Mouse (Mus musculus) adrenal gland, postnatal 36 days (tissue): ENCODE measurements around the gene Mypn. TPM values are rescaled to one million over a fixed set of nuclear protein-coding genes. Genes with fewer than 3 reads are reported as not detected.

ENCODE experiments used
- DNase-seq, 2 experiments: peaks; one replicate each; pipeline ENCODE4 v3.0.0; 2021; ENCODE audit warnings: mixed read lengths in 1 of 2
- total RNA-seq, 2 experiments: library from RNA; stranded (reverse); gene quantifications; 2 replicates each; pipeline ENCODE4 v1.2.3; 2021

Mypn gene
- total RNA-seq, 2 experiments from 2014 or later = 0.46 to 0.59 TPM

DNA sequence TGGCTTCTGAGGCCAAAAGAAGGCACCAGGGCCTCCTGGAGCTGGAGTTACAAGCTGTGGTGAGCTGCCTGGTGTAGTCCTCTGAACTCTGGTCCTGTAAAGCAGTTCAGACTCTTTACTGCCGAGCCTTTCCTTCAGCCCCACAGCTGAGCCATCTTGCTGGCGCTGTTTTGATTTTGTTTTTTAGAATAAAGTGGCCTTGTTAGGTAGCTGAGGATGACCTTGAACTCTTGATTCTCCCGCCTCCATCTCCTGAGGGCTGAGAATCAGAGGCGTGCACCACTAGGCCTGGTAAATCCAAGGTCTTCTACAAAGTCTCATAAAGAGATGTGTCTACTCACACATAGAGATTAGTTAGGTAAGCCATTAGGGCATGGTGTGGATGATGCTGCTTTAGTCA, 49.0 kb downstream of the Mypn start:
- DNase-seq = no peak

DNA sequence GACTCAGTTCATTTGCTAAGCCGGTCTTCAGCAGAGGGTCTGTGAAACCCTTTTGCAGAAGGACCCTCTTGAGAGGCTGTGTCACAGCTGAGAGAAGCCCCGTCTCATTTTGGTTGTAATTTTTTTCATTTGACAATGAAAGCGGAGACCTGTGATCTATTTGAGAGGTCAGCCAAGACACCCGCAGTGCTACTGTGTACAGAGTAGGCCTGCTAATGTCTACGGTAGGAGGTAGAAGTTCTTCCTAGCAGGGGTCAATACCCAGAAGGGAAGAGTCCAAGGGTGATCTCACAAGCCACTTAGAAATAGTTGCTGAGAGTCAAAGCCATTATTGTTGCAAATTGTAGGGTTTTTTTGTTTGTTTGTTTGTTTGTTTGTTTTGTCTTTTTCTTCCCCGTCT, 49.5 kb downstream of the Mypn start:
- DNase-seq = no peak

DNA sequence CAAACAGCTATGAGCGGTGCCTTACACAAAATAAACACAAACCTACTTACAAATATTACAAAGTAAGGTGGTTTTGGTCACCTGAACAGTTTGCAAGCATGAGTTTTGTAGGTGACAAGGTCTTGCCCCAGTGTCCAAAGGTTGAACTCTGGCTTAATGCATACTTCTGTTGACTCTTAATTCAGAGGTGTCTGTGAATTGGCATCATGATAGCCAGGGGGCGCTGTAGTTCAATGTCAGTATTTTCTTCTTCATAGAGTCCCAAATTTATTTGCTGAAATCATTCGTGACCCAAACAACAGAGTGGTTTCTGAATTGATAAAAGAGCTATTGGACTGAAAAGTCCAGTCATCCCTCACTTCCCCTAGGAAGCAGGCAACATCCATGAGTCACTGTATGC, 50.2 kb downstream of the Mypn start:
- DNase-seq = peak; percentile 85 to 88

DNA sequence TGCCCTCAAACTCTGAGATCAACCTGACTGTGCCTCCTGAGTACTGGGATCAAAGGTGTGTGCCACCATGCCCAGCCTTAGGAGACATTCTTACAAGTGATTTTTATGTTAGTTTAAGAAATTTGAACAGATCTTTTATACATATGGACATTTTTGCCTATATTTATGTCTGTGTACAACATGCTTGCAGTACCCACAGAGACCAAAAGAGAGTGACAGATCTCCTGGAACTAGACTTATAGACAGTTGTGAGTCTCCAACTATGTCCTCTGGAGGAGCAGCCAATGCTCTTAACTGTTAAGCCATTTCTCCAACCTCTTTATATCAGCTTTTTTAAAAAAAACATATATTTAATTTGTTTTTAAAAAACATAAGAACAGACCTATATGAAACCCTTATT, 51.4 kb downstream of the Mypn start:
- DNase-seq = no peak

DNA sequence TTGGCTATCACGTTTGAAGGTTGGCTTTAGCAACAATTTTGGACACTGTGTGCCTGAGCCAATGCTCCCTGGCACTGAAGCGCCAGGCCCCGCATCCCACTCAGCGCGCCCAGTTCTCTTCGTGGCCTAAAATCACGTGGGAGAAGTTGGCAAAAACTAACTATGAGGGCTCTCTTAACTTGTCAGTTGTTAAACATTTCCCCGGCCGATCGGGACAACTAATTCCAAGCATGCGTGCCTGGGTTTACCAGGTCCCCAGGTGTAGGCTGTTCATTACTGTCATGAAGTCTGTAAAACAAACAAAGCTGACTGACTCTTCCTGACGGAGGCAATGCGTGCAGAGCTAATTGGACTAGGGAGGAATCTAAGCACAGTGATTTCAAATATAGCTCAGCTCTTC, 61.1 kb downstream of the Mypn start:
- no peak for DNase-seq

DNA sequence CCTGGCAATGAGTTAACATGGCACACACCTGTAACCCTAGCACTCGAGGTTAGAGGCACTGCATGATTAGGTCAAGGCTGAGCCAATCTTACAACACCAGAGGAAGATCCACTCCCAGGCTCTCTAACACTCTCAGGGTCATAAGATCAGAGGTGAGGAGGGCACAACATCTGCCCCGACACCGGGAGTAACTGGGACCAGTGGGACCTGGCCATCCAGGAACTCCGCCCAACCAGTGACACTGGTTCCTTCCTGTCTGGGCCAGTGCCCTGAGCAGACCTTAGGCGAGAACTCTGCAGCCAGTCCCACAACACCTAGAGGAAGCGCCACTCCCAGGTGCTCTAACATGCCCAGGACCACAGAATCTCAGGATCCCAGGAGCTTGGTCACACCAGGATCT, 67.3 kb downstream of the Mypn start:
- no peak for DNase-seq

DNA sequence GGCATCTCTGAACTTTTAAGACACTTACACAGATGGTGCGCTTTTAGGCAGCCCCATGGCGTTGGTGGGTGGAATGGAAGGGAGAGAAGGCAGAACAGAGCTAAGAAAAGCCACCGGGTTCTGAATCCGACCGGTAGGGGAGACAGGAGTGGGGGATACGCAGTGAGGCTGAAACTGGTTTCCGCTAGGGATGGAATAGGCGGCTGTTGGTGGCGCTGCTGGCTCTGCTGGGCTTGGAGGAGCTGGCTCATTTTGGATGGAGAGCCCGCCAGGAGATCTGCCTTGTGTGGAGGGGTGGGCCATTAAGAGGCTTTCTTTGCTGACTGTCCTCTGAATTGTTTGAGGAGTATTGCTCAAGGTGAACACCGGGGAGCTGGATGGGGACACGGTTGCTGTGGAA, 68.1 kb downstream of the Mypn start:
- no peak for DNase-seq

DNA sequence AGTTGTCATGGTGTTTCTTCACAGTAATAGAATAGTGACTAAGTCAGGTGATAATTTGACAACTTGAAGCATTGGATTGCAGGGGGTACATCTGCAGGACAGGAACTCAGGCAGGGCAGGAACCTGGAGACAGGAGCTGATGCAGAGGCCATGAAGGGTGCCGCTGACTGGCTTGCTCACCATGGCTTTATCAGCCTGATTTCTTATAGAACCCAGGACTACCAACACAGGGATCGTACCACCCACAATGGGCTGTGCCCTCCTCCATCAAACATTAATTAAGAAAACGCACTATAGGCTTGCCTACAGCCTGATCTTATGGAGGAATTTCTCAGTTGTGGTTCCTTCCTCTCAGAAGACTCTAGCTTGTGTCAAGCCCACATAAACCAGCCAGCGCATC, 70.4 kb downstream of the Mypn start:
- DNase-seq = no peak

DNA sequence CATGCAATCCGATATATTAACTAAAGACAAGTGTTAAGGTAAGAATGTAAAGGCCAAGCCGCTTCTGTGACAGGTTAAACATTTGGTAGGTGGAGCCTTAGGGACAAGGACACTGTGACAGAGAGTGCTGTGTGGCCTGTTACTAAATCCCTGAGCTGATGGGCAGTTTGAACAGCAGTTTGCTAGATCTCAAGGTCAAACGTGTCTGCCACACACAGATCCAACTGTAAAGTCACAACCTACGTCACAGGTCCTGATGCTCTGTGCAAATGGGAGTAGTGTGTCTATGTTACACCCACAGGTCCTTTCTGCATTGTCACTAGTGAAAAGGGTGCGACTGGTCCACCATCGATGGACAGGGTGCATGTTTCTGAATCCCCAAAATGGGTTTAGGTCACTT, 71.4 kb downstream of the Mypn start:
- no peak for DNase-seq

DNA sequence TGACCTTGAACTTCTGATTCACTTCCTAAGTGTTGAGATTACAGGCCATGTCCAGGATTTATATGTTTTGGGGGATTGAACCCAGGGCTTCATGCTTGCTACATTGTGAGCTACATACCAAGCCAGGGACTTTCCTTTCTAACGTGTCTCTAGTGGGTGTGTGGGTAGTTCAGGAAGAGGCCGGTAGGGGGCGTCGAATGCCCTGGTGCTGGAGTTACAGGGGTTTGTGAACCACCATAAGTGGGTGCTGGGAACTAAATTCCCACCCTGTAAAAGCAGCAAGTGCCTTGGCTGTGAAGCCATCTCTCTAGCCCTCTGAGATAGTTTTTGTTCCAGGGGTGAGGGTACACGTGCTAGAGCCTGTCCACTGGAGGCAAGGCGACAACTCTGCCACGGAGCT, 73.3 kb downstream of the Mypn start:
- DNase-seq = no peak

DNA sequence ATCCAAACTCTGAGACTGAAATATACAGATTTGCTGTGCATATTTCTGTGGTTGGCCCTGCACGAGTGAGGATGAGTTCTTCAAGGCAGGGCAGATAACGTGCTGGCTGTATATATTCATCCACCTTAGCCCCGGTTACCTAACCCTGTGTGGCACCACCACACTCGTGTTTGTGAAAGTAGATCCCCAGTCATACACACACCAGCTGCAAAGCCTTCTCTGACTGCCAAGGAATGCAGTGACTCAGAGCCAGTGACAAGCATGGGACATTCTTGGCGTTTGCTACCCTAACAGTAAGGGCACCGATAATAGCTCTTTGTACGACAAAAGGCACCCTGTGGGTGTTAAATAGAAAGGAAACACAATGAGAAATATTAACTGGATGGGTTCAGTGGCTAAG, 75.5 kb downstream of the Mypn start:
- peak; percentile 69 to 74 for DNase-seq

DNA sequence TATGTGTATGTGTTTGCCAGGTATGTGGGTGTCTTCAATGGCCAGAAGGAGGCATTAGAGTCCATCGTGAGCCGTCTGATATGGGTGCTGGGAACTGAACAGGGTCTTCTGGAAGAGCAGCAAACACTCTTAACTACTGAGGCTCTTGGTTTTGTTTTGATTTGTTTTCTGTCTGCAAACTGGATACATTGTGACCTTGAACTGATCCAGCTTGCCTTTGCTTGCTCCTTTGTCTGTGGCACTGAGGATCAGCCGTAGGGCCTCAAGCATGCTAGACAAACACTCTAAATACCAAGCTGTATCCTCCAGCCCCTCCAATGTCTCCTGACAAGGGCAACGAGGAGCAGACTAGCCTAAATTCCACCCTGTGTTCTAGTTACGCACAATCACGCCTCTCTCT, 76.6 kb downstream of the Mypn start:
- no peak for DNase-seq

DNA sequence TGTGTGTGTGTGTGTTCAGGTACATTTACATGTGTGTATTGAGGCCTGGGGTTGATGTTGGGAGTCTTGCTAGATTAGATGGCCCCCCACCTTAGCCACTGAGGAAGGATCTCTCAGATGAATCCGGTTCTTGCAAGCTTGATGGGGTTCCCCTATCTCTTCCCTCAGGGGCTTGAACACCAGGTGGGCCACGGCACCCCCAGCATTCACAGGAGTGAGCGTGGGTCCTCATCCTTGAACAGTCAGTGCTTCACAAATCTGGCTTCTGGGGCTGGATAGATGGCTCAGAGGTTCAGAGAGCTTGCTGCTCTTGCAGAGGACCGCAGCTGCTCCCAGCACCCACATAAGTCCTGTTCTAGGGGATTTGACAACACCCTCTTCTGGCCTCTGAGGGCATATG, 77.6 kb downstream of the Mypn start:
- DNase-seq = no peak

DNA sequence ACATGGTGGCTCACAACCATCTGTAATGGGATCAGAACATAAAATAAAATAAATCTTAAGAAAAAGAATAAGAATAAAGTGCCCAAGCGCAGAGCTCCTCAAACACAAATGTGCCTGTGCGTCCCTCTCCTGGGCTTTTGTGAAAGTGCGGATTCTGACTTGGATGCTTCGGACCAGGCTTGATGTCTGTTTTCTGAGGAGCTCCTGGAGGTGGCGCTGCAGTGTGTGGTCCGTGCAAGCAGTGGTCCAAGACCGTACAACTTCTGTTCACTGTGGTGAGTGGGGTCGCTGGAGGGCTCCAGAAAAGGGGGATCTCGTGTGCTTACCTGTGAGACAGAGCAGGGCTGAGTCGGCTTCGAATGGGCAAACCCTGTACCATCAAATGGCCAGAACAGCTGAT, 78.4 kb downstream of the Mypn start:
- peak in 1 of 2 experiments; percentile 17 for DNase-seq

DNA sequence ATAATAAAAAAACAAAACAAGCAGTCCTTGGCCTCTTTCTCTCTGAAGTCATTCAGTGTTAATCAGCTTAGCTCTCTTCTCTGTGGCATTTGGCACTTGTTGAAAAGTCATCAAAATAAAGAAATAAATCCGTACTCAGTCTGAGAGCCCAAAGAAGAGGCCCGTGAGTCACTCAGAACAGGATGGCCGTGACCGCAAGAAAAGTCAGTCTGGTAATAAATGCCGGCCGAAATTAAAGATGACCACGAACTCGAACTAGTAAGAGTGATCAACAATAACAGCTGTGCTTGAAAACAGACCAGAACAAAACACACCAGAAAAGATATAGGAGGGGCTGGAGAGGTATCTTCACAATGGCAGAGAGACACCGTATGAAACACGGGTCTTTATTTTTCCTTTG, 79.7 kb downstream of the Mypn start:
- DNase-seq = peak; percentile 53 to 56

DNA sequence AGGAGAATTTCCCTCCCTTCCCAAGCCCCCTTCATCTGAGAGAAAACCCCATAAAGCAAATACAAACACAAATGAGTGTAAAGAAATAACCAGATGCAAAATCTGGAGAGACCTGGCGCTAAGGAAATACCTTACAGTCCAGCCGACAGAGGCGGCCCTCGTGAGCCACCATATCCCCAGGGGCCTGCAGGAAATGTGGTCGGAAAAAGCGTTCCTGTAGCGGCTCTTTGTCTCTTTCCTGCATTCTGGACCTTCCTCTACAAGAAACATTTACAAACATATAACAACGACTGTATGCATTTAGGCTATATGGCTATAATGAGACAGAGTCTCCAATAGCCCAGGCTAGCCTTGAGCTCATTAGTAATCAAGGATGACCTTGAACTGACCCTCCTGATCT, 80.6 kb downstream of the Mypn start:
- DNase-seq = no peak

DNA sequence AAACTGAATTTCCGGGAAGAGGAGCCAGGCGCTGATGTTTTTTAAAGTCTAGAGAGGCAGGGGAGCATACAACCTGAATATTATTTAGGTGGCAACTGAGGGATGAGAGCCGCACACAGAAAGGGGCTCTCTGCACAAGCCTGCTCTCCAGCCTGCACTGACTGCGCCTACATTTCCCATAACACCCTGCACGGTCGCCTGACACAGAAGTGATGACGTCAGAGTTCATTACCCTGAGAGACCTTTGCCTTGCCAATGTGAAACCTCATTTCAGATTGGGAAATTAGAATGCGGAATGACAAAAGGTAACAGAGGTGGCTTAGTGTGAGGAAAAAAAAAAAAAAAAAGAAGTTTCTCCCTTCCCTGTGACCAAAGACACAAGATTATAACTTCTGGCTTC, 81.2 kb downstream of the Mypn start:
- DNase-seq = peak; percentile 53 to 62

DNA sequence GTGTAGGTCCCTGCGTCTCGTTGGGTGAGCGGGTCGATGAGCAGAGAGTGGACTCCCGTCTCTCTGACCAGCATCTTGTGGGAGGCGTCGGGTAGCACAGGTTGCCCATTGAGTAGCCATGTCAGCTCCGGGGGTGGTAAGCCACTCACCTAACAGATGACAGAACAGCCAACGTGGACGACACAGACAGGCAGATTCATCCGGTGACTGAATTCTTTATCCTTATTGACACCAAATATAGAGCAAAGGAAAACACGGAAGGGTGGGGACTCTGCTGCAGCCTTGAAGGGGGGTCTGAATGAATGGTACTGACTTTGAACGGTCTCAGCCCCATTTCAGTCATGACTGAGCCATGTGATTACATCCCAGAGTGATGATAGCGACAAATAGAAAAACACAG, 81.8 kb downstream of the Mypn start:
- DNase-seq = no peak

DNA sequence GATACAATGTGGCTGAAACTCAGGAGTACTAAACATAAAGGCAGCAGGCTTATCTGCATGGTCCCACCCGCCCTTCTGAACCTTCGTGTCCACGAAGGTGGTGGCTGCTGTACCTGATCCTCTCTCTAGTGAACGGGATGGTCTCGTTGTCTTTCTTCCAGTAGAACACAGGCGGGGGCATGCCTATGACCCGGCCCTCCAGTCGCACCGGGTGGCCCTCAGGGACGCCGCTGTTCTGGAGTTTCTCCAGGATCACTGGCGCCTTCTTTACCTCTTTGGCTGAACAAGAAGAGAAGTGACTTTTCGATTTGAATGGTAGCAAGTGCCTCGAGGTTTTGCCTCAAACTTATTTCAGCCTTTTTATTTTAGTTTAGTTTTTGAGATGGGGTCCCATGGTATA, 83.8 kb downstream of the Mypn start:
- DNase-seq = no peak

DNA sequence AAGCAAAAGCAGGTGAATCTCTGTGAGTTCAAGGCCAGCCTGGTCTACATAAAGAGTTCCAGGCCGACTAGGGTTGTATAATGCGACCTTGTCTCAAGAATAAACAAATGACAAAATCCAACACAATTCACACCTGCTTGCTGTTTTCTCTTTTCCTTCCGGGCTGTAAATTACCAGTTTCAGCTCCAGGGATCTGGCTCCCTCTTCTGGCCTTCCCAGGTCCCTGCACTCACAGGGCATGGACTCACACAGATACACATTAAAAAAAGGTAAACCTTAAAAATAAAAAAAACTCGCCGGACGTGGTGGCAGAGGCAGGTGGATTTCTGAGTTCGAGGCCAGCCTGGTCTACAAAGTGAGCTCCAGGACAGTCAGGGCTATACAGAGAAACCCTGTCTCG, 86.2 kb downstream of the Mypn start:
- no peak for DNase-seq

DNA sequence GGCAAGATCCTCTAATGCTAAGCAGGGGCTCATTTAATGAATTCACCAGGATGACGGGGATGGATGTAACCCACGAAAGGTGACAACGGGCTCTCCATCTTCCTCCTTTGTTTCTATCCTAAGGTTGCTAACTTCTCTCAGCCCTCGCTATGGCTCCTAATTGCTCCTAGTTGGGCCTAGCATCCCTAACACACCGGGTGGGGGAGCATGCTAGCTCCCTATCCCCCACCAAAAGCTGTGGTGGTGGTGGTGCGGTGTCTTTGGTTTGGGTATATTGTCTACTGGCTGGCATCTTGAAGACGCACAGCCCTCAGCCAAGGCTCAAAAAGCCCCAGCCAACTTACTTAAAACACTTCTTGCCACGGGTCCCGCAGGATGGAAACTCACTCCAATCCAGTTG, 87.4 kb downstream of the Mypn start:
- no peak for DNase-seq

DNA sequence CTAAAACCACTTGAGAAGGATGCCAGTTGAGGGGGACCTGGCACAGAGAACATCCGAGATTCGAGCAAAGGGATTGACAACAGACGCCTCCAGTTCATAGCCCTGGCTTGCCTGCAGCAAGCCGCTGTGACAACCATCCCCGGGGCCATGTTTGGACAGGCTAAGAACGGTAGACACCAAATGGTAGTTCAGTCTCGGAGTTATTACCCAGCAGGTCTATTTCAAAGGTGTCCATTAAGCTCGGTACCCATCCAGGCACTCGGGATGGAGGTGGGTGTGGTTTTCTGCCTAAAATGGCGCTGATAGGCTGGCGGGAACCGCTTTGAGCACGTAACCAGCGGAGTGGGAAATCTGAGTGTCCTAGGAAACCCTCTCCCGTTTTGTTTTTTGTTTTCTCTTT, 87.9 kb downstream of the Mypn start:
- DNase-seq = no peak

DNA sequence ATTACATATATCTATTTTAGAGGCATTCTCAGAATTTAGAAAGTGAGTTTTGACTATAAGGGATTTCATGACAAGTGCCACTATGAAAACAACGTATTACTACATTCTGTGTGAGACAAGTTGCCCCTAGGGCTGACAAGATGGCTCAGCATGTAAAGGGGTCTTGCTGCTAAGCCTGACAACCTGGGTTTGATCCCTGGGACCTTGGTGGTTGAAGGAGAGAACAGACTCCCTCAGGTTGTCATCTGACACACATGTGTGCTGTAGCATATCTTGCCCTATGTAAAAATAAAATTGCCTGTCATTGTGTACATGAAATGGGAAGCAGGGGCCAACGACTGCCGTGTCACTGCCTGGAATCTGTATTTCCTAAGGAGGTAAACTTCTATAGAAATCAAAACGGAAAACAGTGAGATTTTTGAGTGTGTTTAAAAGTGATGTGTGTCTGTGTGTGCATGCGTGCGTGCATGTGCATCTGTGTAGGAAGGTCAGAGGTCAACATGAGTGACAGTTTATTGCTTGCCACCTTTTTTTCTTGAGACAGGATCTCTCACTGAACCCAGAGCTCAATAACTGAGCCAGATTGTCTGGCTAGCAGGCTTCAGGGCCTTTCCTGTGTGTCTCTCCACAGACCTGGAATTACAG, 89.9 kb downstream of the Mypn start:
- DNase-seq = no peak

DNA sequence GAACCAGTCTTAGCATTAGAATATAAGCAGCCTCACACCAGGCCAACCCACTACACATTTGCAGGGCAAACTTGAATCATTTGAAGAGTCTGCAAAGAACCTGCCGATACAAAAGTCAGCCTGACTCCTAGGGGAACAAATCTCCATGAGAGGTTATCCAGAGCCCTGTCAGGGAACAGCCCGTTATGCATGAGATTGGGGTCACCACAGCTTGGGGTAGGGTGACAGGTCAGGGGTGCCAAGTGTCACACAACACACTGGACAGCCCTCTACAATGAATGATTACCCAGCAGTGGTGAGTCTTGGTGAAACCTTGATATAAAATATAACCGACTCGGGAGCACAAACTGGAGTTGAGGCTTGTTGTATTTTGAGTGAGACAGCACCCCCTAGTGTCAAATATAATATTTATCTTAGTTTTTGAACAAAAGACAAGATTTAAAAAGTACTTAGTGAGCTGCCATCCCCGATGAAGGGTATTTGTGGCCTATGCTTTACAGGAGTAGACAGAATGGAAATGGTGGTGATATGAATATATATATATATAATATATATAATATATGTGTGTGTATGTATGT, 90.6 kb downstream of the Mypn start:
- no peak for DNase-seq

DNA sequence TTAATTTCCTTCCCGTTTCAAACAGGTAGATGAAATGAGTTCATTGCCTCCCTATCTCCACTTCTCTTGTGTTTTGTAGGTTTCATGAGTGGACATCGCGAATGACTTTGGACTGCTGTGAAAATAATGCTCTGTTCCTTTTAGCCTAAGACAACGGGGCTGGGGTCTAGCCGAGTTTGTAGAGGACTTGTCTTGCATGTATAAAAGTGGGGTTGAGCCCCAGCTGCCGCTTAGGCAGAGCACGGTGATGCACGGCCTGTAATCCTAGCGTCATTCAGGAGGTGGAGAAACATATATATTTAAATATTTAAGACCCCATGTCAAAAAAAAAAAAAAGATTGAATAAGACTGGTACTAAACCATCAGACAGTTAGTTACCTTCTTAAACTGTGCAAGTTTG, 103.1 kb downstream of the Mypn start:
- DNase-seq = no peak
